Comparison of ENCODE assay signal across 9 mouse cellular contexts in the genomic region with DNA sequence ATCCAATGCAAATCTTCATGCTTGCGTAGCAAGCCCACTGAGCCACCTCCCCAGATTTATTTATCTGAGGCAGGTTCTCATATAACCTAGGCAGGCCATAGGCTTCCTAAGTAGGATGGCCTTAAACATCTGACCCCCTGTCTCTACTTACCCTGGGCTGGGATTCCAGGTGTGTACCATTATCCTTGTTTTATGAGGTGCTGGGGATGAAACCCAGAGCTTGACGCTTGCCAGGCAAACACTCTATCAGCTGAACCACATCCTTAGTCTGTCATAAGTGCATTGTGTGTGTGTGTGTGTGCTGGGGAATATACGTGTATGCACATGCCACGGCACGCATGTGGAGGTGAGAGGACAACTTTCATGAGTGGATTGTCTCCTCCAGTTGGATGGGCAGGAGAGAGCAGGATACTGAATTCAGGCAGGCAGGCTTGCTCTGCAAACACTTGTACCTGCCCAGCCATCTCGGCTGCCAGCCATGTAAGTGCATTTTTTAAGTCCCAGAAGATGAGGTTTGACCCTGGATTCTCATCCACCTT. TPM values are rescaled to one million over a fixed set of nuclear protein-coding genes. Genes with fewer than 3 reads are reported as not detected.
DNase-seq lines count a peak whose midpoint lies in the region; ATAC-seq and TF ChIP-seq lines count a peak whose summit lies in the region.
"Had no signal": no experiment of that assay in that cellular context is flagged by ENCODE, and none has a peak within 500 bp of the region (broad histone marks: within the 10 kb centered on the region; RNA-seq: fewer than 3 reads in every experiment).

No protein-coding gene starts in this region.

- 62% methylated on average over 6 of the region's 6 CpGs for WGBS in lung, embryonic 15.5 days
- WGBS in limb, embryonic 11.5 days: 39% methylated on average over 6 of the region's 6 CpGs
- WGBS in small intestine, adult 2 months: 72% methylated on average over 6 of the region's 6 CpGs
- WGBS in thymus, adult 2 months: 83% methylated on average over 6 of the region's 6 CpGs

- peaks cover 34% of the 10 kb centered on the region for H3K4me1 ChIP-seq in lung, embryonic 15.5 days
- H3K4me1 ChIP-seq in limb, embryonic 11.5 days (ENCODE audit: control insufficient read depth, insufficient read depth, low read length): peaks cover 17% of the 10 kb centered on the region
- peaks cover 4% of the 10 kb centered on the region; the same call in 1 of the 2 replicates for H3K4me1 ChIP-seq in small intestine, adult 2 months (ENCODE audit: control insufficient read depth, insufficient read depth, insufficient read length, low read length)
- peaks cover 15% of the 10 kb centered on the region for H3K4me1 ChIP-seq in thymus, adult 2 months (replicated peaks; ENCODE audit: control insufficient read depth, insufficient read depth, low read length)

- ATAC-seq in lung, embryonic 15.5 days (ENCODE audit: borderline replicate concordance, extremely low read depth, low FRiP score, low TSS enrichment): no peak
- ATAC-seq in limb, embryonic 11.5 days (ENCODE audit: insufficient number of reproducible peaks, low FRiP score, low TSS enrichment, low read depth): 0 out of 2 replicates have a peak, but pooled peaks have one; percentile 33

- peak overlapping the region; percentile 72 for H3K4me2 ChIP-seq in lung, embryonic 15.5 days
- peak overlapping the region; percentile 31 for H3K4me2 ChIP-seq in limb, embryonic 11.5 days (ENCODE audit: low read depth, severe bottlenecking)

- no peak overlapping the region for H3K9ac ChIP-seq in lung, embryonic 15.5 days
- H3K9ac ChIP-seq in limb, embryonic 11.5 days (ENCODE audit: low read length): no peak overlapping the region

- no peaks in the 10 kb centered on the region for H3K27me3 ChIP-seq in lung, embryonic 15.5 days
- H3K27me3 ChIP-seq in limb, embryonic 11.5 days (ENCODE audit: control insufficient read depth, insufficient read depth, low read length): no peaks in the 10 kb centered on the region
- no peaks in the 10 kb centered on the region for H3K27me3 ChIP-seq in small intestine, adult 2 months (ENCODE audit: control insufficient read depth, insufficient read depth, low read length)
- H3K27me3 ChIP-seq in thymus, adult 2 months (ENCODE audit: control insufficient read depth, insufficient read depth, low read length): no peaks in the 10 kb centered on the region
- H3K27me3 ChIP-seq: Patski had no signal

- H3K27ac ChIP-seq in gastrocnemius, adult 2 months: peak overlapping the region; percentile 98
- H3K27ac ChIP-seq in lung, embryonic 15.5 days: peak overlapping the region; percentile 98
- no peak overlapping the region for H3K27ac ChIP-seq in limb, embryonic 11.5 days (replicated peaks; ENCODE audit: low read depth, low read length)
- H3K27ac ChIP-seq in small intestine, adult 2 months (ENCODE audit: insufficient read depth, low read depth, low read length): 0 out of 2 replicates have a peak overlapping the region, but pooled peaks have one; percentile 98
- H3K27ac ChIP-seq in thymus, adult 2 months (ENCODE audit: control insufficient read depth, insufficient read depth, low read length): no peak overlapping the region

- DNase-seq in gastrocnemius, adult 2 months: no peak
- no peak for DNase-seq in gastrocnemius, postnatal 36 days
- DNase-seq in lung, postnatal 10 days: no peak
- DNase-seq in limb, embryonic 11.5 days (ENCODE audit: low spot score): peak; percentile 62
- DNase-seq in cerebellum, postnatal 36 days: no peak
- DNase-seq in thymus, adult 2 months: no peak

- H3K36me3 ChIP-seq in lung, embryonic 15.5 days: peaks cover 26% of the 10 kb centered on the region
- H3K36me3 ChIP-seq in limb, embryonic 11.5 days (ENCODE audit: control insufficient read depth, insufficient read depth, low read length): no peaks in the 10 kb centered on the region; the same call in 1 of the 2 replicates
- H3K36me3 ChIP-seq in small intestine, adult 2 months (ENCODE audit: control insufficient read depth, insufficient read depth, low read length): peaks cover 21% of the 10 kb centered on the region
- peaks cover 3% of the 10 kb centered on the region; the same call in 1 of the 2 replicates for H3K36me3 ChIP-seq in thymus, adult 2 months (ENCODE audit: control insufficient read depth, insufficient read depth, low read length)

- H3K9me3 ChIP-seq in lung, embryonic 15.5 days: no peaks in the 10 kb centered on the region
- no peaks in the 10 kb centered on the region for H3K9me3 ChIP-seq in limb, embryonic 11.5 days (ENCODE audit: control insufficient read depth, low read length)

- intact Hi-C loops in gastrocnemius, adult 2 months (cut with DNase I): no loop called here
- intact Hi-C loops in gastrocnemius, postnatal 36 days (cut with DNase I): no loop called here

- peak overlapping the region; percentile 70 for H3K4me3 ChIP-seq in gastrocnemius, adult 2 months
- peak overlapping the region; percentile 60 for H3K4me3 ChIP-seq in lung, embryonic 15.5 days
- no peak overlapping the region for H3K4me3 ChIP-seq in limb, embryonic 11.5 days (ENCODE audit: low read depth, low read length)
- peak overlapping the region; percentile 79 for H3K4me3 ChIP-seq in small intestine, adult 2 months (ENCODE audit: low read depth, low read length)
- H3K4me3 ChIP-seq in thymus, adult 2 months (ENCODE audit: control insufficient read depth, insufficient read depth, low read length): no peak overlapping the region

- no peak for TF ChIP-seq POLR2A in small intestine, adult 2 months (IDR thresholded peaks at IDR 0.05; ENCODE audit: low read depth, low read length)
- TF ChIP-seq POLR2A in thymus, adult 2 months (IDR thresholded peaks at IDR 0.05; ENCODE audit: control insufficient read depth, extremely low read depth, insufficient read depth, low read length, poor library complexity): no peak

- no peak for TF ChIP-seq CTCF in gastrocnemius, adult 2 months (IDR thresholded peaks at IDR 0.05)
- no peak for TF ChIP-seq CTCF in small intestine, adult 2 months (IDR thresholded peaks at IDR 0.05; ENCODE audit: extremely low read depth, insufficient read length, insufficient replicate concordance, low read depth, low read length)
- no peak for TF ChIP-seq CTCF in thymus, adult 2 months (IDR thresholded peaks at IDR 0.05; ENCODE audit: borderline replicate concordance, control insufficient read depth, extremely low read depth, insufficient read depth, low read length, poor library complexity)

RNA-seq across cellular contexts. Expression of a gene that starts 1.6 kb away (rescaled TPM):
- total RNA-seq in gastrocnemius, adult 2 months (2021): 10 to 100 TPM; 50.4 to 58.0 TPM
- total RNA-seq in gastrocnemius, postnatal 36 days (2021): 10 to 100 TPM; 48.5 to 50.0 TPM
- polyA plus RNA-seq in lung, embryonic 15.5 days (2015; fragmentation: Nextera tagmentation; extraction: Ambion mirVana): 179 and 194 TPM in 2 replicates
- 81.4 and 87.4 TPM in 2 replicates for polyA plus RNA-seq in limb, embryonic 11.5 days (2014; fragmentation: Nextera tagmentation; extraction: Ambion mirVana)
- 124 and 243 TPM in 2 replicates for polyA plus RNA-seq in small intestine, adult 2 months (2012; rRNA removed)
- polyA plus RNA-seq in thymus, adult 2 months (2012; rRNA removed): 104 and 149 TPM in 2 replicates

RNA-seq across cellular contexts. Expression of a gene that starts 8.6 kb away (rescaled TPM):
- total RNA-seq in gastrocnemius, adult 2 months (2021): 100 to 1,000 TPM in 1 of 2 experiments, 10 to 100 TPM in 1; 97.5 to 102 TPM
- total RNA-seq in gastrocnemius, postnatal 36 days (2021): 100 to 1,000 TPM in 1 of 2 experiments, 10 to 100 TPM in 1; 83.0 to 107 TPM
- polyA plus RNA-seq in lung, embryonic 15.5 days (2015; fragmentation: Nextera tagmentation; extraction: Ambion mirVana): 34.5 and 37.5 TPM in 2 replicates
- 15.2 and 17.0 TPM in 2 replicates for polyA plus RNA-seq in limb, embryonic 11.5 days (2014; fragmentation: Nextera tagmentation; extraction: Ambion mirVana)
- polyA plus RNA-seq in small intestine, adult 2 months (2012; rRNA removed): 14.8 and 19.8 TPM in 2 replicates
- 18.2 and 24.0 TPM in 2 replicates for polyA plus RNA-seq in thymus, adult 2 months (2012; rRNA removed)

RNA-seq across cellular contexts. Expression of a gene that starts 22.1 kb away (rescaled TPM):
- total RNA-seq in gastrocnemius, adult 2 months (2021): 10 to 100 TPM; 24.9 to 26.6 TPM
- 10 to 100 TPM; 23.7 to 24.2 TPM for total RNA-seq in gastrocnemius, postnatal 36 days (2021)
- polyA plus RNA-seq in lung, embryonic 15.5 days (2015; fragmentation: Nextera tagmentation; extraction: Ambion mirVana): 130 and 137 TPM in 2 replicates
- polyA plus RNA-seq in limb, embryonic 11.5 days (2014; fragmentation: Nextera tagmentation; extraction: Ambion mirVana): 92.1 and 96.0 TPM in 2 replicates
- 59.5 and 97.6 TPM in 2 replicates for polyA plus RNA-seq in small intestine, adult 2 months (2012; rRNA removed)
- polyA plus RNA-seq in thymus, adult 2 months (2012; rRNA removed): 90.7 and 98.9 TPM in 2 replicates

RNA-seq across cellular contexts. Expression of a gene that starts 25.2 kb away (rescaled TPM):
- 10 to 100 TPM; 12.2 to 17.3 TPM for total RNA-seq in gastrocnemius, adult 2 months (2021)
- 10 to 100 TPM; 12.6 to 13.4 TPM for total RNA-seq in gastrocnemius, postnatal 36 days (2021)
- 36.5 and 40.0 TPM in 2 replicates for polyA plus RNA-seq in lung, embryonic 15.5 days (2015; fragmentation: Nextera tagmentation; extraction: Ambion mirVana)
- 16.0 and 17.9 TPM in 2 replicates for polyA plus RNA-seq in limb, embryonic 11.5 days (2014; fragmentation: Nextera tagmentation; extraction: Ambion mirVana)
- 5.6 and 6.1 TPM in 2 replicates for polyA plus RNA-seq in small intestine, adult 2 months (2012; rRNA removed)
- 14.0 and 15.3 TPM in 2 replicates for polyA plus RNA-seq in thymus, adult 2 months (2012; rRNA removed)

RNA-seq across cellular contexts. Expression of a gene that starts 33.6 kb away (rescaled TPM):
- 10 to 100 TPM; 21.0 to 24.2 TPM for total RNA-seq in gastrocnemius, adult 2 months (2021)
- total RNA-seq in gastrocnemius, postnatal 36 days (2021): 10 to 100 TPM; 16.9 to 18.8 TPM
- polyA plus RNA-seq in lung, embryonic 15.5 days (2015; fragmentation: Nextera tagmentation; extraction: Ambion mirVana): 12.1 and 12.2 TPM in 2 replicates
- polyA plus RNA-seq in limb, embryonic 11.5 days (2014; fragmentation: Nextera tagmentation; extraction: Ambion mirVana): 10.7 and 10.8 TPM in 2 replicates
- 16.6 and 31.8 TPM in 2 replicates for polyA plus RNA-seq in small intestine, adult 2 months (2012; rRNA removed)
- polyA plus RNA-seq in thymus, adult 2 months (2012; rRNA removed): 14.4 and 19.4 TPM in 2 replicates

Comparison
In these comparisons a context has a peak if more than half of its experiments do, and no peak if none do; other contexts are left out.
1. H3K27ac ChIP-seq: peak in gastrocnemius, adult 2 months (single experiment), lung, embryonic 15.5 days (single experiment) and small intestine, adult 2 months (single experiment); none in limb, embryonic 11.5 days (single experiment) and thymus, adult 2 months (single experiment).
2. H3K4me3 ChIP-seq: peak in gastrocnemius, adult 2 months (single experiment), lung, embryonic 15.5 days (single experiment) and small intestine, adult 2 months (single experiment); none in limb, embryonic 11.5 days (single experiment) and thymus, adult 2 months (single experiment).